Comparison of ENCODE assay signal across 1 mouse cellular context in the genomic region with DNA sequence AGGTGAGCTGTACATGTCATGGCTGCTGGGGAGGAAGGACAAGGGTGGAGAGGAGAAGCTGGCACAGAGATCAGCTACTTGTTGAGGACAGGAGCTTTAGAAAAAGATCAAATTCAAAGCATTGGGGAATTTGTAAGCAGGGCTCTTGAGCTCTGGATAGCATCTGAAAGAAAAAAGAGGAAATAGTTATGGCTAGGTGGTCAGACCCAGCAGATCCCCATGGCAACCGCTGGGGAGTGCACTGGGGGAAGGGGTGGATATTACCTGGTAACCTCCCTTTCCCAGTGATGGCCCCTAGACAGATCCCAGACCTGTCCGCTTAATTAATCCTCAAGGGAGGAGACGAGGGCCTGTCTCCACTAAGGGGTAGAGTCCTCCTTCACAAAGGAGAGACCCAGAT.
TF ChIP-seq lines count a peak whose summit lies in the region.

No protein-coding gene starts in this region.

TF ChIP-seq in CH12.LX, 34 proteins besides CTCF, POLR2A, EP300 and RAD21 (continued from another document):
- no peak for TF ChIP-seq PAX5 (IDR thresholded peaks at IDR 0.05; ENCODE audit: low read length)
- peak; percentile 41; the same call in 1 of the 2 replicates for TF ChIP-seq TCF12 (IDR thresholded peaks at IDR 0.05; ENCODE audit: low read depth, low read length)
